Mouse (Mus musculus) stomach, embryonic 14.5 days (tissue): ENCODE results near the gene Hsd17b14. TPM values are rescaled to one million over a fixed set of nuclear protein-coding genes. Genes with fewer than 3 reads are reported as not detected.

Source experiments
- ATAC-seq: fragments of 200-750 bp; cut with Nextera tagmentation; 2 replicates; pipeline ENCODE4 v1.8.0; 2017; ENCODE audit warnings: low read depth, moderate TSS enrichment; ENCODE audit not compliant: insufficient number of reproducible peaks, insufficient read depth, low FRiP score
- H3K27ac ChIP-seq: fragments of 300-500 bp; sonication (generic); 2 replicates; pipeline ENCODE4 v1.5.1; 2014; ENCODE audit warnings: mild to moderate bottlenecking, low read length, moderate library complexity, mixed read lengths
- H3K27me3 ChIP-seq: fragments of 300-500 bp; sonication (generic); 2 replicates; pipeline ENCODE4 v1.6.1; 2014; ENCODE audit warnings: low read length, control low read depth, mixed read lengths; ENCODE audit not compliant: control insufficient read depth, insufficient read depth
- H3K36me3 ChIP-seq: fragments of 300-500 bp; sonication (generic); 2 replicates; pipeline ENCODE4 v1.6.1; 2014; ENCODE audit warnings: mild to moderate bottlenecking, control low read depth, low read length, moderate library complexity, mixed read lengths; ENCODE audit not compliant: control insufficient read depth, insufficient read depth
- H3K4me1 ChIP-seq: fragments of 300-500 bp; sonication (generic); 2 replicates; pipeline ENCODE4 v1.6.1; 2014; ENCODE audit warnings: low read length, control low read depth, mixed read lengths; ENCODE audit not compliant: control insufficient read depth, insufficient read depth
- H3K4me2 ChIP-seq: fragments of 300-500 bp; sonication (generic); replicated peaks from 2 replicates; pipeline ENCODE4 v1.6.1; 2014; ENCODE audit warnings: low read depth, low read length, control low read depth
- H3K4me3 ChIP-seq: fragments of 300-500 bp; sonication (generic); 2 replicates; pipeline ENCODE4 v1.5.1; 2014; ENCODE audit warnings: low read depth, low read length, control low read depth
- H3K9ac ChIP-seq: fragments of 300-500 bp; sonication (generic); replicated peaks from 2 replicates; pipeline ENCODE4 v1.6.1; 2014; ENCODE audit warnings: low read depth, mild to moderate bottlenecking, control low read depth, low read length, moderate library complexity, mixed read lengths
- H3K9me3 ChIP-seq: fragments of 300-500 bp; sonication (generic); 2 replicates; pipeline ENCODE4 v1.6.1; 2016; ENCODE audit warnings: low read depth, low read length, control low read depth; ENCODE audit not compliant: control insufficient read depth
- WGBS: fragments of 180-500 bp; shearing (Covaris S2); extraction: QIAGEN DNeasy Blood & Tissue Kit; methylation state at CpG from one replicate; pipeline ENCODE4 v1.1.7; 2014; 5-methylcytosine and 5-hydroxymethylcytosine counted together
- polyA plus RNA-seq: library from polyadenylated mRNA; unstranded; fragments of >200 nt; fragmentation: Nextera tagmentation; extraction: Ambion mirVana; gene quantifications from 2 replicates; pipeline ENCODE4 v1.2.1, GENCODE M21; 2014

Hsd17b14 gene
- polyA plus RNA-seq, 1 experiment from 2014 or later = 1.8 TPM

DNA sequence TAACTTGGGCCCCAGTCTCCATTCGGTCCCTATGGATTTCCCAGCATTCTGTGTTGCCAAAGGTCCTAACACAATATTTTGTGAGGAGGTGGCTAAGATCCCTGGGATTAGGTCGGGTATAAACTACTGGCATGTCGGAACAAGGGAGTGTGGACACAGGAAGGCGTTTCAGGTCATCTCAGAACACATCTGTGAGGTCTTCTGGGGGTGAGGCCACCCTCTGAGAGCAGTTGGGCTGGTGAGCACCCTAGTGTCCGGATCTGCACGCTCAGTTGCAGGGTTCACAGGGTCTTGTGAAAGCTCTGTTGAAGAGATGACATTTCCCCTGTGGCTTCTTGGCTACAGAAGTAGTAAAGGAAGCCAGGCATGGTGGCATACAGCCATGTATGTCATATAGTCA lies 31.2 kb downstream of the Hsd17b14 start:
- no peaks in the 10 kb centered on the region for H3K9me3 ChIP-seq
- ATAC-seq = no peak
- WGBS = 95% methylated on average over 6 of the region's 6 CpGs
- H3K4me3 ChIP-seq = no peak overlapping the region
- no peak overlapping the region for H3K4me2 ChIP-seq
- H3K27me3 ChIP-seq = no peaks in the 10 kb centered on the region
- no peak overlapping the region for H3K27ac ChIP-seq
- no peak overlapping the region for H3K9ac ChIP-seq
- H3K4me1 ChIP-seq = no peaks in the 10 kb centered on the region
- peaks cover 15% of the 10 kb centered on the region for H3K36me3 ChIP-seq

GRCm38 (mm10) chr7:45587631-45588592 lies 33.2 kb downstream of the Hsd17b14 start:
- no peak for ATAC-seq
- Histone ChIP-seq H3K9me3 (no peaks in the 10 kb centered on the region), H3K4me3 (no peak overlapping the region), H3K4me2 (no peak overlapping the region), H3K9ac (no peak overlapping the region), H3K4me1 (no peaks in the 10 kb centered on the region), H3K27me3 (no peaks in the 10 kb centered on the region), H3K27ac (no peak overlapping the region), H3K36me3 (peaks cover 15% of the 10 kb centered on the region)
- 92% methylated on average over 23 of the region's 23 CpGs for WGBS

GRCm38 (mm10) chr7:45589173-45589572 lies 34.5 kb downstream of the Hsd17b14 start:
- no peaks in the 10 kb centered on the region for H3K27me3 ChIP-seq
- H3K9me3 ChIP-seq = no peaks in the 10 kb centered on the region
- no peaks in the 10 kb centered on the region for H3K4me1 ChIP-seq
- H3K9ac ChIP-seq = no peak overlapping the region
- peak overlapping the region; percentile 14 for H3K4me3 ChIP-seq
- ATAC-seq = peak; percentile 96
- 2% methylated on average over 19 of the region's 19 CpGs for WGBS
- H3K36me3 ChIP-seq = peaks cover 12% of the 10 kb centered on the region
- no peak overlapping the region for H3K27ac ChIP-seq
- H3K4me2 ChIP-seq = peak overlapping the region; percentile 43

DNA sequence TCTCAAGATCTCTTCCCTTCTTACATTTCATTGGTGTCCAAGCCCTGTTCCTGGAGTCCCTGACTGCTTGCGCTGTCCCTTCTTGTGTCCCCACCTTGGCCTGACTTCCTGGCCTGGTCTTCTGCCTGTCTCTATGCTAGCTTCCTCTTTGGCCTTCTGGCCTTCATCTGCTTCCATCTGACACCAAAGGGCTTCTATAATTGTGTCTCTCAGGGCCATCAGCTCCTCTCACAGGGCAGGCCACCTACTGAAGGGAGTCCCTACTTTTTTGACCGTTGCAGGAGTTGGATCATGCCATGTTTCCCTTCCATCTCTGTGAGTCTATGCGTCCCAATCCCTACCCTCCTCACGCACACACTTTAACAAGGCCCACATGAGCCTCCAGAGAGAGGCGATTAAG lies 35.2 kb downstream of the Hsd17b14 start:
- H3K27me3 ChIP-seq = no peaks in the 10 kb centered on the region
- WGBS = 92% methylated on average over 5 of the region's 5 CpGs
- no peak overlapping the region for H3K27ac ChIP-seq
- H3K4me2 ChIP-seq = no peak overlapping the region
- no peak overlapping the region for H3K9ac ChIP-seq
- peaks cover 12% of the 10 kb centered on the region for H3K36me3 ChIP-seq
- no peaks in the 10 kb centered on the region for H3K4me1 ChIP-seq
- H3K9me3 ChIP-seq = no peaks in the 10 kb centered on the region
- no peak for ATAC-seq
- no peak overlapping the region for H3K4me3 ChIP-seq

GRCm38 (mm10) chr7:45590874-45591273 lies 36.2 kb downstream of the Hsd17b14 start:
- Histone ChIP-seq H3K27me3 (no peaks in the 10 kb centered on the region), H3K36me3 (peaks cover 2% of the 10 kb centered on the region; the same call in 1 of the 2 replicates), H3K27ac (no peak overlapping the region), H3K4me3 (no peak overlapping the region), H3K4me2 (no peak overlapping the region), H3K9ac (no peak overlapping the region), H3K9me3 (no peaks in the 10 kb centered on the region), H3K4me1 (no peaks in the 10 kb centered on the region)
- WGBS = 59% methylated on average over 3 of the region's 3 CpGs
- no peak for ATAC-seq

DNA sequence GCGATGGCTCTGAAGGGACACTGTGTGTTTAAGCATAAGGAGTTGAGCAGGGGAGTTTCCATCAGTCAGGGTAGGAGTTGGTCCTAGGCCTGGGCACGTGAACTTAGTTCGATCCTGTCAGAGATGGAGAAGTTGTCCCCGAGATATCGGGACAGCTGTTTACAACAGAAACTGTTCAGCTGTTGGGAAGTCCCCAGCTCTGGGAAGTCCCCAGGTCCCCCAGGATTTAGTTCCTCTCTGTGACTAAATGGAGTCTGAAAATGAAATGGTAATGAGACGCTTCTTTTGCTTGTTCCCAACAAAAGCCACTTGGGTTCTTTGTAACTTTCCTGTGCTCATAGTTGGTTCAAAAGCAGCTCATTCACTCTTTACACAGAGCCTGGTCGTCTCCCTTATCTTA lies 37.2 kb downstream of the Hsd17b14 start:
- Histone ChIP-seq H3K9ac (no peak overlapping the region), H3K36me3 (no peaks in the 10 kb centered on the region; the same call in 1 of the 2 replicates), H3K4me3 (no peak overlapping the region), H3K27ac (no peak overlapping the region), H3K27me3 (no peaks in the 10 kb centered on the region), H3K4me2 (no peak overlapping the region), H3K4me1 (no peaks in the 10 kb centered on the region), H3K9me3 (no peaks in the 10 kb centered on the region)
- ATAC-seq = no peak
- 72% methylated on average over 7 of the region's 7 CpGs for WGBS

- no peaks in the 10 kb centered on the region for H3K4me1 ChIP-seq
- no peak overlapping the region for H3K27ac ChIP-seq
- 18% methylated on average over 10 of the region's 10 CpGs for WGBS
Observed at GRCm38 (mm10) chr7:45593118-45593815, 38.6 kb downstream of the Hsd17b14 start.

GRCm38 (mm10) chr7:45595176-45595575 lies 40.5 kb downstream of the Hsd17b14 start:
- Histone ChIP-seq H3K27ac (no peak overlapping the region), H3K36me3 (no peaks in the 10 kb centered on the region), H3K4me2 (no peak overlapping the region), H3K27me3 (no peaks in the 10 kb centered on the region), H3K9ac (no peak overlapping the region), H3K4me3 (no peak overlapping the region), H3K9me3 (no peaks in the 10 kb centered on the region), H3K4me1 (no peaks in the 10 kb centered on the region)
- 87% methylated on average over 4 of the region's 4 CpGs for WGBS
- ATAC-seq = no peak

More at GRCm38 (mm10) chr7:45593118-45593815, 38.6 kb downstream of the Hsd17b14 start:
- Histone ChIP-seq H3K36me3 (no peaks in the 10 kb centered on the region), H3K9me3 (no peaks in the 10 kb centered on the region), H3K9ac (no peak overlapping the region), H3K27me3 (no peaks in the 10 kb centered on the region), H3K4me2 (no peak overlapping the region), H3K4me3 (no peak overlapping the region)
- ATAC-seq = no peak
